Mouse (Mus musculus) telencephalon, adult 2 months (tissue): ENCODE results near the gene Gm20388.

ENCODE experiments used
- DNase-seq: peaks from one replicate; pipeline ENCODE4 v3.0.0-alpha.2; 2011; ENCODE audit warnings: low read depth, low spot score

Gene Gm20388

DNA sequence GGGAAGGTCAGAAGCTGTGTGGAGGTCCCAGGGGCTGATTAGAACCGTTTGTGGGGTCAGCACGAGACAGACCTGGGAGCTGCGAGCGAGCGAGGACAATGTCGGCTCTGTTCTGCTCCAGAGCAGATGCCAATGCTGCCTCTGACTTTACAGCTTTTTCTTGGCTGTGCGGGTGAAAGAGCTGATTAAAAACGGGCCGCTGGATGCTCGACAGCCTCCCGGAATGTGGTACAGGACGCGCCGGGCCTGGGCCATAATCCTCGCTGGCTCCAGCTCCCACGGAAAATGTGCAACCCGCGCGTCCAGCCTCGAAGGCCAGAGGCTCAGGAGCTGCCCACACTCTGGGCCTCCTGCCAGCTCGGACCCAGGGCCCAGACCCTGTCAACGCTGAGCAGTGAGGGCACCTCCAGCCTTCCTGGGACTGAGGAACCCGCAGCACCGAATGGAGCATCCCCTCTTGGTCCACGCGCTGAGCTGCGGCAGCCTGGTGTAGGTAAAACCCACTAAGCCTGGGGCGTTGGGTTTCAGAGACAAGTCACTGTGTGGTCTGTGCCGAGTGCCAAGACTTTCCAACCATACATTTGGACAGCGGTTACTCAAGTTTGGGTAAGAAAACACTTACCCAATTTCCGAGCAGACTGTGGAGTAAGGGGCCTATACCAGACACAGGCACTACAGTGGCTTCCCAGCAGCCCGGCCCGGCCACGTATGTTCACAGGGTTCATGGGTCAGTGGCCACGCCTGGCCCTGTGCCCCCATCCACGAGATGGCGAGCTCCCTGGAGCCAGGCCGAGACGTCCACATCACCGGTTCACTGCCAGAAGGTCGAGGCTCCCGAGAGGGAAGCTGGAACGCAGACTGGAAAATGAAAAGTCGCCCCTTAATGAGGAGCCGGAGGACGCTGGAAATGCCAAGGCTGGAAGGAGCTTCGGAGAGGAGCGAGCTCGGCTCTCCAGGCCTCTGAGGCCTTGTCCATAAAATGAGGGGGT lies 1557.7 kb downstream of the Gm20388 start:
- DNase-seq: no peak

DNA sequence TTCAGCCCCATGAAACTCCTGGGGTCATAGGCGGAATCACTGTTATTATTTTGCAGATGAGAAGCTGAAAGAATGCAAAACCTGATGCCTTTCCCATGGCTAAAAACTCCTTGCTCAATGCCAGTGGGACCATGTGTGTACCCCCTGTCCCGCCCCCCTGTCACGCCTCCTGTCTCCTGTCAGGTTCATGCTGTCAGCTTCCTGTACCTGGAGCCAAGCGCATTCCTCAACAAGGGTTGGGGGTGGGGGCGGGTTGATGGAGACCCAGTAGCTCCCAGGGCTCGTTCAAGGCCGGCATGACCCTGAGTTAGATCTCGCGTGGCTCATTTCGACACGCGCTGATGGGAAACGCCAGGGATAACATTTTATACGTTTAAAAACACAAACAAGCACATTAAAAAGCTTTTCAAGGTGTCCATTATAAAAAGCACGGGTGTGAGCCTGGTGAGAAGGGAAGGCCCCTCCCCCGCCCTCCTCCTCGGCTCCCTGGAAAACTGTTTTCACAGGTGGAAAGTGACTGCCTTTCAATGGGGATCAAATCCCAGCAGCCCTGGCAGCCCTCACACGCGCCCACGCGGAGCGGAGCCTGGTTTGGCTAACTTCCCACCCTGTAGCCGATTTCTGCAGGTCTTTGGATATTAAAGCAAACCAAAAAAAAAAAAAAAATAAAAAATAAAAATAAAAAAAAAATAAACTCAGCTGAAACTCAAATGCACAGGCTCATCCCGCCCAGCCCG lies 1563.7 kb downstream of the Gm20388 start:
- no peak for DNase-seq

DNA sequence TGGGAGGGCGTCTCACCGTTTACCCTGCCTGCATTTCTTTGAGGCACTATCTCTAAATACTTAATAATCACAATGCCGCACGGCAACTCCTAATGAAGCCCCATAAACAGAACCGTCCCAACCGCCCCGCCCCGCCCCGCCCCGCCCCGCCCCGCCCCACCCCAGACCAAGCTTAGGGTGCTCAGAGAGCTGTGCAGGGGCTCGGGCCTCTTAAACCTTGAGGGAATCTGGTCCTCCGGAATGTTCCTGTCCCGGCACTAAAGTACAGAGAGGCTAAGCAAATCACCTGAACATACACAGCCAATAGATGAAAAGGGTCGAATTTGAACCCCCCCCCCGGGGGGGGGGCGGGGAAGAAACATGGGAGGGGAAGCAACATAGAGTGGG lies 1564.2 kb downstream of the Gm20388 start:
- no peak for DNase-seq

DNA sequence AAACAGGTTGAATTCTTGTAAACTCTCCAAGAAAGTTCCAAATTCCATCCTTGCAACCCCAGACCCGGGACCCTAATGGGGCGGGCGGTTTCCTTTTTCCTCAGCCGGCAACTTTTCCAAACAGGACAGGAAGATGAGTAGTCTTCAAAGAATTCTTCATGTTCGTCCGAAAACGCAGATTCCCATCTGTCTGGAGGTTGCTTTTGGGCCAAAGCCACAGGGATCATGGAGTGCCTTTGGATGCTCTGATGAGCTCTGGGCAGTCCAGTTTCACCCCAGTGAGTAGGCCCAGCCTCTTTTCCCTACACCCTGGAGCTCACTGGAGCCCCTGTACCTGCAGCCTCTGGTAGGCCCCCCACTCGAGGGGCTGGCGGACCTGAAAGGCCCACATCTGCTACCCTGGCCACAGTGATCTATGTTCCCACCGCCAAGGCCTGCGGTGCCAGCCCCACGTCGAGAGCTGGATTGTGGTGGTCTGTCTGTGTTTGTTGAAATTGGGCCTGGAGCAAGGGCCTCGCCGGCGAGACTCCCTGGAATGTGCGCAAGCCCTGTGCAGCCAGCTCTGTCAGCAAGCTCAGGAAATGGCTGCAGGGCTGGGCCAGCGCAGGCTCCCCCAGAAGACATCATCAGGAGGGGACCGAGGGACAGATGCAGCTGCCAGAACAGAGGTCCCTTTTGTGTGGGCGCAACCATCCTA lies 1567.4 kb downstream of the Gm20388 start:
- DNase-seq: no peak

DNA sequence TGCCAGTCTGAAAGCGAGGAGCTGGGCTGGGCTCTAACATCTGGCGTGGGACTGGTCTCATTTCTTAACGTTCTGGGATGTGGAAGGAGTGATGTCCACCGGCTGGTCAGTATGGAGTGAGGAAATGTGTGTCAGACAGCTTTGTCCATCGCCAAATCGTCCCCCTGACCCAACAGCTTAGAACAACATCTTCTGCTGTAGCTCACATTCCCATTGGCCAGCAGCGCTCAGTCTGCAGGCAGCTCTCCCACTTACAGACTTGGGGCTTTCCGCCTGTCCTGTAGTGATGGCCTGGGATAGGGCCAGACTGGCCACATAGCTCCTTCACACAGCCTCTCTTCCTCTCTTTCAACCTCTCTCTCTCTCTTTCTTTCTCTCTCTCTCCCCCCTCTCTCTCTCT lies 1568.5 kb downstream of the Gm20388 start:
- no peak for DNase-seq

DNA sequence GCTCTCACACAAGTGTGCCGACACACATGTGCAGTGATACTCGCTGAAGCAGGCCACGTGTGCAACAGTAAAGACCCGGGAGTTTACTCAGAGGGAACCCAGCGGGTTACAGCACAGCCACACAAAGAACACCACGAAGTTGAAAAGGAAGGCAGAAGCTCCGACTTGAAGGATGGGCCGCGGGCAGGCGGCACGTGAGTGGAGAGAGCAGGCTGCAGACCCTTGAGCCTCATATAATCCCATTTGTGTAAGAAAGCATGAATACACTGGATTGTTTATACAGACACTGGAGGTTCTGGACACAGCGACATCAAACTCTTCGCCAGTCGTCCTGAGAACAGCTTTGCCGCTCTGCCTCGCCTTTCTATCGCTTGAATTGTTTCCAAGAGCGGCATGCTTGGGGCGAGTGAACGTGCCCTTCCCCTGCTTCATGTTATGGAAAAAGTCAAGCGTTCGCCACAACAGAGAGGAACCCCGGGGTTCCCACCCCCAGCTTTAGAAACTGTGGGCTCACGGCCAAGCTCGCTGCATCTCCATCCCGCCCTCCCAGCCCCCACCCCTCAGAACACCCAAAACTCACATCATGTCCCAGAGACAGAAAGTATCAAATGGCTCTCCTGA lies 1569.9 kb downstream of the Gm20388 start:
- no peak for DNase-seq

DNA sequence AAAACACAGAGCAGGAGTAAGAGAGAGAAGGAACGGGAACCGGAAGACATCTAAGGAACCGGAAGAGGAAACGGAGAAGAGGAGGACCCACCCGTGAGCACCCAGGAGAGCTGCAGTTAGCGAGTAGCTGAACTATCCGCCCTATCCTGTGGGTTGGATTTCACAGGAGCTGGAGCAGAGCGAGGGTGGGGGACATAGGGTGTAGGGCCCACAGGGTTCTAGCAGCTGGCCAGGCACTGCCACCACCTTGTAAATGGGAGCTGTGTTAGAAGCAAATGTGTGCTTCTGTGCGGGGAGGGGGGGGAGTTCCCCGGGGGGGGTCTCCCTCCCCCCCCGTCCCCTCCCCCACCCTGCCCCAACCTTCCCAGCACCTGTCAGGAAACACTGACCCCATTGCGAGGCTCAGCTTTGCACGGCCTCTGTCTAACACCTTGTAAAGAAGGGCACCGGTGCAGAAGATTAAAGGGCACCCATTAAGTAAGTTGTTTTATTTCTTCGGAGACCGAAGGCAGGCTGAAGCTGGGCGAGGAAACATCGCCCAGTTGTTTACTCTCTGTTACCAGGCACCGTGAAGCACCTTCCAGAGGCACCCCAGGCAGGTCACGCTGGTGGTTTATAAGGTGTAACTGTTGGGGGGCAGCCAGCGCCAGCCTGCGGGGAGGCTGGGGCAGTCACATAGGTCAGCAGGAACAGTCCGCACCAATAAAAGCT lies 1573.6 kb downstream of the Gm20388 start:
- DNase-seq: no peak

DNA sequence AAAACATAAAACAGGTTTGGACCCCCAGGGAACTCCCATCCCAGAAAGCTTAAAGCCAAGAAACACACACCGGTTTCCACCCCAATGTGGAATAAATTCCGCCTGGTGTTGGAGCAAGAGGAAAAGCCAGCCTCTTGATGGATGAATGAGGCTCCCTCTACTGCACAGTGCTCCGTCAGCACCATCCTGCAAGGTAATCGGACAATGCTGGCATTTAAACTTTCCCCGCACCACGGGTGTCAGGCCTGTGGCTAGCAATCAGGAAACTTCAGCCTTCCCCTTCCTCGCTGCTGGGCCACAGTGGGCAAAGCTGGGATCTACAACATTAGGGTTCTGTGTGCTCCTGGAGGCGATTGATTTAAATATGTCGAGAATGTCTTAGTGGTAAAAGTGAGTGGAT lies 1581.0 kb downstream of the Gm20388 start:
- no peak for DNase-seq

DNA sequence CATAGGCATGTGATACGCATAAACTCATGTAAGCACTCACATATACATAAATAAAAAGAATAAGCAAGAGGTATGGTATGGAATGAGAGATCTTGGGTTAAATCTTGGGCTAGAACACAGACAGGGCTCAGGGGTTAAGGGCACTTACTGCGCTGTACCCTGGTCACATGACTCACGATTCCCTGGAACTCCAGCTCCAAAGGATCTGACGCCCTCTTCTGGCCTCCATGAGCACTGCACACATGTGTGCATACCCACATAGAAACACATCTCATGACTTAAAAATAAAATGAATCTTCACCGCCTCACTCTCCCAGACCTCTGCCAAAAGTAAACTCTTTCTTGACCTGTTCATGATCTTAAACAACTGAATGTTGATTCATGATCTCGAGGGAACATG lies 1587.0 kb downstream of the Gm20388 start:
- no peak for DNase-seq

DNA sequence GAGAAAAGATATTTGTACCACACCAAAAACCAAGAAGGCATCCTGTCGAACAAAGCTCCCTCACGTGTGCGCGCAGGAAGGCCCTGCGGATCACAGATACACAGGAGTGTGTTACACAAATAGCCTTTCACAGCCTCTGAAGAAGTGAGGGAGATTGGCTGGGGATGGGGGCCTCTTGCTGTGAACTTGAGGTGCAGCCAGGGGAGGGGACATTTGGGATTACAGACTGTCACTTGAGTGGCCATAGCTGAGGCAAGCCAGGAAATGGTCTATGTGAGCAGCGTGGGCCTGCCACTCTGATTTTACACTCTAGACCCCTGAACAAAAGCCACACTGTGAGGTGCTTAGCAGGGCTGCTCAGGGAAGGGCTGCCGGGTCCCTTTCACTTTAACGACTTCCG lies 1601.1 kb downstream of the Gm20388 start:
- DNase-seq: no peak

DNA sequence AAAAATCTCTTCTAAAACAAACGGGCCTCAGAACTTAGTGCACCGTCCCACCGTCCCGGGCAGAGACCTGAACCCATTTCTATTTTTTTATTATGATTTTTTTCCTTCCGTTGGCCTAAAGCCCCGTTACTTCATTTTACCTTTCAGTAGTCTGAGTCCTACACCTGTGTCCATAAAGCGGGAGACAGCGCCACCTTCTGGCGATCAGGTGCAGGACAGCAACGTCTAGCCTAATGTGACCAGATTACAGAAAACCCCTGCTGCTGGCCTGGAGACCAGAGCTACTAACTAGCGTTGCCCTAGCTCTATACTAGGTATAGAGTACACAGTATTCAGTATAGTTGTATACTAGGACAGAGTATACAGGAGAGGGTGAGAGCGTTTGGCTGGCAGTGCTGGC lies 1602.8 kb downstream of the Gm20388 start:
- DNase-seq: peak; percentile 4

DNA sequence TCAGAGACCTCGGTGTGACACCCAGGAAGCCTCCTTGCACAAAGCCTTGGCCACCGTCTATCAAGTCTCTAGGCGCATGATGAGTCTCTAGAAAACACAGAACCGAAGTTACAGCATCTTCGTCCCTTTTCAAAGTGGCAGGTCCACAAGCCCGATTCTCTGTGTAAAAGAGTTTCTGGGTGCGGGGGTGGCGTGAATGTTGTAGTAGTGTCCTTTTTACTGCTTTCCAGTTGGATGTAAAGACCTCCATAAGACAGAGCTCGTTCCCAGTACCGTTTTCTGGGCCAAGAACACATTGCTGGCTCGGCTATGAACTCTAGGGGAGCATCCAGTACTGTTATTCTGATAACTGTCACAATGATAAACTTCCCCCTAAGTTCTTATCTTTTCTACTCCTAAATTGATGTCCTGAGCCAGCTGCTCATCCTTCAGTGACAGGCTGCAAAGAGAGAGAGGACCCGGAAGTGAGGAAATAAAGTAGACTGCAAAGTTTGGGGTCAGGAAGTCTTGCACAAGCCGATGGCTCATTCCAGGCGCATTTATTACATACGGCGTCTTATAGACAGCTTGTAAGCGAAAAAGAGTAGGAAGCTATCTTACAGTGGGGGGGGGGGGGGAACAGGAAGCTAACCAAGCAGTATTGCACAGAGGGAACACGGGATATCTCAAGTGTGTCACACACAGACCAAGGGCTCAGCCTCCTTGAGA lies 1614.6 kb downstream of the Gm20388 start:
- no peak for DNase-seq

DNA sequence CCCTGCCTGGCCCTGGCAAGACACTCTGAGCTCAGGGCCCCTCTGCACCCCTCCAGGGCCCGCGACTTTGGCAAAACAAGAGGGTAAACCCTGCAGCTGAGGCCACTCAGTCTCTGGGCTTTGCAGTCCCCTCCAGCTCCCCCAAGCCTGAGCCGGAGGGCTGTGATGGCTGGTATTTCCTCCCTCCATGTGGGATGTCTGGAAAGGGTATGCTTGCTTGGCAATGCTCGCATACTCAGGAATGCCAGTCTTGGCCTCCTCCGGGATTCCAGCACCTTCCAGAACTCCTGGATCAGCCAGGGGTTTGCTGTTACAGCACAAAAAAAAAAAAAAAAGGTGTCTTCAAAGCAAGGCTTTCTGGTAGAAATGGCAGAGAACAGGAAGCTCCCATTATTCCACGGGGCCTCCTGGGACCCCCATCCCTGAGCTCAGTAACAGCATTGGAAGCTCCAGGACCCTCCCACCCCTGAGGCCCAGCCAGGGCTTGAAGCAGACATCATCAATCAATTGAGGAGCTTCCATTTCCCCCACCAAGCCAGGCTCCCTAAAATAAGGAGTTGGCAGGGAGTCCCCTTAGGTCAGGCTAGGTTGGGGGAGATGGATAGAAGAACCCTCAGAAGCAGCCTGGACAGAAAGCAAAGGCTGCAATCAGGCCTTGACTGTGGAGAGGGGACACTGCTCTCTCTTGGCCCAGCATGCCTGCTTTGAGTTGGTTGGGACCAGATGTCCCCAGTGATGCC lies 1616.3 kb downstream of the Gm20388 start:
- no peak for DNase-seq

DNA sequence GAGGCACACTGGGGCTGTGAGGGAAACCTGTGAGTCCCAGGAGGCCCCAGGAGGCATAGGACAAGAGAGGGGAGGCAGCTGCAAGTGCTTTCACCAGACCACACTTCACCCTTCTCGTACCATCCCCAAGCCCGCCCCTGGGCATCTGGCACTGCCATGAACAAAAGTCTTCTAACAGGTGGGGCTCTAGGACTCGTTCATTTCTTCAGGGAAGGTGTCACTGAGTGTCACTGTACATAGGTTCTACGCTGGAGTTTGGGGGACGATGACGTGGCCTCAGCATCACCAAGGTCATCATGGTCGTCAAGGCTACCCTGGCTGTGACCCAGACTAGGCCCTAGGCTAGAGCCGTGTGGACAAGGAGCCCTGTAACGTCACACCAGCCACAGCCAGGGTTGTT lies 1617.1 kb downstream of the Gm20388 start:
- DNase-seq: no peak

DNA sequence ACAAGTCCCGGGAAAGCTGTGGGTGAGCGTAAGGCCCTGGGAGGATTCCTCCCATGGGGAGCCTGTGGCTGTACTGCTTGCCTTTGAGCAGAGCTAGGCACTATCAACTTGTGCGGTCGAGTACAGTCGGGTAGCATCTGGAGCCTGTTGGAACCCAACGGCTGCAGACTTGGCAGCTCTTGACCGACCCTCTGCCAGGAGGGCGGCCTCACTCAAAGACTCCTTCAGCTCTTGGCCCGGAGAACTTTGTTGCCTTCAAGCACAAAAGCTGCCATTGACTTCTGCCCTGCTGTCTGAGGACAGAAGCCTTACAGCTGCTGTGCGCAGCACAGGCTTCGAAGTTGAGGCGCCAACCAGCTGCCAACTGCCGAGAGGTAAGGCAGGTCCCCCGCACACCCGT lies 1618.1 kb downstream of the Gm20388 start:
- DNase-seq: no peak

DNA sequence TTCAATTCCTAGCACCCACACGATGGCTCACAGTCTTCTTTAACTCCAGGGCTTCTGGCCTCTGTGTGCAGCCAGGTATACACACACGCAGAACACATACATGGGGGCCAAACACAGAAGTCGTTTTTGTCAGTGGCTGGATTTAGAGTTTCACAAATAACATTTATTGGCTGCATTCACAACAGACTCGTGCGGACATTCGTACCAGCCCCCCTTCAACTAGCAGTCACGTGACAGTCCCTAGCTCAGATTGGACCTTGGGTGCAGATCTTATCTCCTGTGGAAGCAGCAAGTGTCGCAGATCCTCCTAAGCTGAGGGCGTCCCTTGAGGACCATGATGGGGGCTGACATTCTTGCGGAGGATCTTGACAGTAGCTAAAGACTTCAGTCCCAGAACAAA lies 1620.0 kb downstream of the Gm20388 start:
- DNase-seq: no peak

DNA sequence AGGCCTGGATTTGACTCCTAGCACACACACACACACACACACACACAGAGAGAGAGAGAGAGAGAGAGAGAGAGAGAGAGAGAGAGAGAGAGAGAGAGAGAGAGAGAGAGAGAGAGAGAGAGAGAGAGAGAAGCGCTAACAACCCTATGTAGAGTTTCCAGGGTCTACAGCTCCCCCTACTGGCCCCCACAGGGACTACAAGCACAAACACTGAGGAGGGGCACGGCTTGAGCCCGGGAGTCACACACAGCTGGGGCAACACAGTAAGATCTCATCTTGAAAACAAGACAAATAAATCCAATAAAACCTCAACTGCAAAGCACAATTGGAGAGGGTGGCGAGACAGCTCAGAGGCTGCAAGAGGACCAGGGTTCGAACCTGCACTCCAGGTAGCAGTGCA lies 1621.7 kb downstream of the Gm20388 start:
- DNase-seq: no peak

DNA sequence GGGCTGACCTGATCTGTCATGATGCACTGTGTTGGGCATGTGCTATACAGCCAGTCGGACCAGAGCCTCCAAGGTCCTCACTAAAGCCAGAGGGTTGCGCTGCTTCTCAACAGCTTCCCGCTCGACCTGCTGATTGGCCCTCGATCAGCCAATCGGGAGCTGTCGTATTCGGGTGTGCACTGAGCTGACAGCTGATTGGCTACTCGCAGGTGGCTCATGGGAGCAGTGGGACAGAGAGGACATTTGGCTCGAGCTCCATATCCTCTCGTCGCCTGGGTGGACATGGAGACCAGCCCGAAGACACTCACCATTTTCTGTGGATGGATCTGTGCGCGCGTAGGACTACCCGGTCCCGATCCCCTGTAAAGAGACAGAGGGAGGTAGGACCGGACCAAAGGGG lies 1631.2 kb downstream of the Gm20388 start:
- no peak for DNase-seq

DNA sequence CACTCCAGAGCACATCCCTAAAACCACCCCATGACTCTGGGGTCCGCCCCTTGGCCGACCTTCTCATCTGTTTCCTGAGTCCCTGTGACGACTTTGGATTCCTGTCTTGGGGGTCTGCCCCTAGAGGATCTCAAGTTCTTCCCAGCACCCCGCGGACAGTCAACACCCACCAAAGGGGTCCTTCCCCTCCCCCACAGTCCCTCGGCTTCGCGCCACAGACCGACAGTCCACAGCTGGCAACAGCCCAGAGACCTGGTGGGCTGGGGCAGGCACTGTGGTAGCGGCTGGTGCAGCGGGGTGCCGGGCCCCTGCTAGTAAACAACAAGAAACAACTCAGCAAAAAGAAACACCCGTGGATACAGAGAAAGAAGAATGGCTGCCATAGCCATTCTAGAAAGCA lies 1632.3 kb downstream of the Gm20388 start:
- no peak for DNase-seq

DNA sequence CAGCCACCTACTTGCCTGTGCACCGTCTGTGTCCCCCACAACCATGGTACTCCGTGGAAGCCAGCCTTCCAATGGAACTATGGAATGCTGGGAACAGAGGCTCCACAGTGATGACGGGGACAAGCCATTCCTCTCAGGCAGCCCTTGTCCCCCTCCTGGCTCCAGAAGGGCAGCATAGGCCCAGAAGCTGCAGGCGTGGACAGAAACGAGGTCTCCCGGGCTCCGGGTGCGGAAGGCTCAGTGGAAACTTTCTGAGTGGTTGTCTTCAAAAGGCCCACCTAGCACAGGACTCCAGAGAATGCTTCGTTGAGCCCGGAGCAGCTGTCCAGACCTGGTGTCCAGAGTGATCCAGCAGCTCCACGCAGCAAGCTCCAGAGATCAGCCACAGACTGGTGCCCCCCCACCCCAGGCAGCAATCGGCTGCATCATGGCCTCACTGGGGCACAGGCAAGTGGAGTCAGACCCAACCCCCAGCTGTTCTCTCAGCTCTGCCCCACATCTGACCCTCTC lies 1633.7 kb downstream of the Gm20388 start, which contains the start of gene 1700018B08Rik:
Gene 1700018B08Rik (minus strand): TSS at position 45 of the 510 bp plus-strand sequence.
- no peak for DNase-seq
